Mouse (Mus musculus) hindbrain, postnatal 0 days (tissue): ENCODE measurements at regions not wholly inside any gene's neighbourhood (a gene's known extent, or its start where the extent isn't known, plus 50 kb on each side); places are given as distances from the start of the nearest gene placed in this dataset.

Experiments used
- ATAC-seq: fragments of 200-750 bp; cut with Nextera tagmentation; 2 replicates; pipeline ENCODE4 v1.8.0; 2017; ENCODE audit warnings: mild to moderate bottlenecking, moderate TSS enrichment, moderate library complexity
- DNase-seq: peaks from one replicate; pipeline ENCODE4 v3.0.0-alpha.2; 2015; ENCODE audit warnings: low spot score
- H3K27ac ChIP-seq: fragments of 300-500 bp; sonication (generic); 2 replicates; pipeline ENCODE4 v1.5.1; 2014; ENCODE audit warnings: mild to moderate bottlenecking
- H3K27me3 ChIP-seq: fragments of 300-500 bp; sonication (generic); 2 replicates; pipeline ENCODE4 v1.6.1; 2014; ENCODE audit warnings: low read length, mixed read lengths; ENCODE audit not compliant: insufficient read depth
- H3K36me3 ChIP-seq: fragments of 300-500 bp; sonication (generic); 2 replicates; pipeline ENCODE4 v1.6.1; 2014; ENCODE audit warnings: low read length, mixed read lengths; ENCODE audit not compliant: insufficient read depth
- H3K4me1 ChIP-seq: fragments of 300-500 bp; sonication (generic); 2 replicates; pipeline ENCODE4 v1.6.1; 2014; ENCODE audit warnings: antibody characterized with exemption, low read length, mixed read lengths; ENCODE audit not compliant: insufficient read depth
- H3K4me2 ChIP-seq: fragments of 300-500 bp; sonication (generic); 2 replicates; pipeline ENCODE4 v1.6.1; 2014; ENCODE audit warnings: low read depth, mild to moderate bottlenecking, low read length, moderate library complexity, mixed read lengths
- H3K4me3 ChIP-seq: fragments of 300-500 bp; sonication (generic); 2 replicates; pipeline ENCODE4 v1.5.1; 2014; ENCODE audit warnings: low read length
- H3K9ac ChIP-seq: fragments of 300-500 bp; sonication (generic); replicated peaks from 2 replicates; pipeline ENCODE4 v1.6.1; 2014; ENCODE audit warnings: mild to moderate bottlenecking, low read length, moderate library complexity, mixed read lengths
- H3K9me3 ChIP-seq: fragments of 300-500 bp; sonication (generic); 2 replicates; pipeline ENCODE4 v1.6.1; 2016; ENCODE audit warnings: low read length, mixed read lengths
- CTCF ChIP-seq: IDR thresholded peaks from 2 replicates; pipeline ENCODE4 v1.5.1; 2016; ENCODE audit warnings: antibody characterized with exemption, control low read depth, low read depth
- WGBS: fragments of 180-500 bp; shearing (Covaris S2); extraction: QIAGEN DNeasy Blood & Tissue Kit; methylation state at CpG from one replicate; pipeline ENCODE4 v1.1.7; 2014; 5-methylcytosine and 5-hydroxymethylcytosine counted together

GRCm38 (mm10) chrX:14592793-14593192 is 381.8 kb downstream of the H2al1n start:
- ATAC-seq = no peak
- whole genome bisulfite sequencing = 40% methylated on average over 1 of the region's 1 CpGs
- Histone ChIP-seq H3K4me1 (no peaks in the 10 kb centered on the region), H3K27me3 (no peaks in the 10 kb centered on the region), H3K4me3 (no peak overlapping the region), H3K9me3 (no peaks in the 10 kb centered on the region), H3K4me2 (no peak overlapping the region), H3K9ac (no peak overlapping the region), H3K36me3 (no peaks in the 10 kb centered on the region), H3K27ac (no peak overlapping the region)
- no peak for TF ChIP-seq CTCF
- DNase-seq = no peak

DNA sequence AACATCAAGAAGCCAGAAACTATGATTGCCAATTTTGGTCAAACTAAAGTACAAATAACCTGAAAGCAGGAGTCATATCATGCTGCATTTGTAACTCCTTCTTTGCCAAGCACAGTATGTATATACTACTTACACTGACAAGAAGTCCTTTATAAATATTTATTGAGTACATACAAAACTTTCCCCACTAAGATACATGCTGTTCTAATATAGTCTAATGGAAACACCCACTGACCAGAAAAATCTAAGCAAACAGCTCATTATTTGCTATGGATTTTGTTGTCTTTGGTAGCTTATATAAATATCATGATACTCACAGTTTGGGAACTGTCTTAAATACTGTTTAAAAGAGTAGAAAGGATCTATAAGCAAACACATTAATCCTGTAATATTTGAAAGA is 385.9 kb downstream of the H2al1n start:
- Histone ChIP-seq H3K9ac (no peak overlapping the region), H3K27me3 (no peaks in the 10 kb centered on the region), H3K36me3 (no peaks in the 10 kb centered on the region), H3K4me3 (no peak overlapping the region), H3K27ac (no peak overlapping the region), H3K9me3 (no peaks in the 10 kb centered on the region), H3K4me1 (no peaks in the 10 kb centered on the region), H3K4me2 (no peak overlapping the region)
- no peak for DNase-seq
- ATAC-seq = no peak
- no peak for TF ChIP-seq CTCF

DNA sequence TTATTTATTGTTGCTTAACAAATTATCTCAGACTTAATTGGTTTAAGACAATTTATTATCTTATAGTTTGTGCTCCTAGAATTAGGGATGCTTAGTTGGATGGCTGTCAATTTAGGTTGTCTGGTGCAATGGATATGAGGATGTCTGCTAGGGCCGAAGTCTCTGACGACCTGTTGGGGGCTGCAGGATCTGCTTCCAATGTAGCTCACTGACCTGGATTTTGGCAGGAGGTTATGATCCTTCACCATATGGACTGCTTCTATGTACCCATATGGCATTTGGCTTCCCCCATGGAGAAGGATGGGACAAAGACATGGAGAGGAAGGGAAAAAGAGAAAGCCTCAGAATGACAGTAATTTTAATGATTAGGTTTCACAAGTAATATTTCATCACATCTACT is 391.0 kb downstream of the H2al1n start:
- H3K9me3 ChIP-seq = no peaks in the 10 kb centered on the region
- no peaks in the 10 kb centered on the region for H3K27me3 ChIP-seq
- 63% methylated on average over 2 of the region's 2 CpGs for WGBS
- TF ChIP-seq CTCF = no peak
- H3K4me2 ChIP-seq = no peak overlapping the region
- no peak overlapping the region for H3K27ac ChIP-seq
- ATAC-seq = no peak
- no peak overlapping the region for H3K4me3 ChIP-seq
- no peak overlapping the region for H3K9ac ChIP-seq
- no peaks in the 10 kb centered on the region for H3K4me1 ChIP-seq
- DNase-seq = peak; percentile 14
- H3K36me3 ChIP-seq = no peaks in the 10 kb centered on the region

DNA sequence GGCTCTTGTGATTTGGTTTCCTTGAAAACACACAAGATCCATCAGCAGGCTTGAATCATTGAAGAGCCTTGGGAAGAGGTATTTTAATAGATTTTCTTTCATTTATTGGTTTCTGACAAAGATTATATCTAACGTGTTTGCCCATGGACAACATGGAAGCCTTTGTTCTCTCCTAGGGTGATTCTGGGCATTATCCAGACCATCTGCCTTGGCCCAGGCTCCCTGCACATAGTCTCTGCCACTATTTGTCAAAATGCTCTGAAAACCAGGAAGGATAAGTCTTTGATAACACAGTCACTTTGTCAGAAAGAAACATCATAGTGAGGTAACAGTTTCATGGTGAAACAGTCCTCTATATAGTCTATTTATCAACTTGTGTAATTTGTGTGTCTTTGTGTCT is 398.2 kb downstream of the H2al1n start:
- no peak overlapping the region for H3K4me2 ChIP-seq
- ATAC-seq (no peak), DNase-seq (no peak)
- no peaks in the 10 kb centered on the region for H3K36me3 ChIP-seq
- H3K27me3 ChIP-seq = no peaks in the 10 kb centered on the region
- H3K9ac ChIP-seq = no peak overlapping the region
- H3K9me3 ChIP-seq = no peaks in the 10 kb centered on the region
- WGBS = 69% methylated on average over 1 of the region's 1 CpGs
- no peaks in the 10 kb centered on the region for H3K4me1 ChIP-seq
- H3K4me3 ChIP-seq = no peak overlapping the region
- no peak for TF ChIP-seq CTCF
- H3K27ac ChIP-seq = no peak overlapping the region

DNA sequence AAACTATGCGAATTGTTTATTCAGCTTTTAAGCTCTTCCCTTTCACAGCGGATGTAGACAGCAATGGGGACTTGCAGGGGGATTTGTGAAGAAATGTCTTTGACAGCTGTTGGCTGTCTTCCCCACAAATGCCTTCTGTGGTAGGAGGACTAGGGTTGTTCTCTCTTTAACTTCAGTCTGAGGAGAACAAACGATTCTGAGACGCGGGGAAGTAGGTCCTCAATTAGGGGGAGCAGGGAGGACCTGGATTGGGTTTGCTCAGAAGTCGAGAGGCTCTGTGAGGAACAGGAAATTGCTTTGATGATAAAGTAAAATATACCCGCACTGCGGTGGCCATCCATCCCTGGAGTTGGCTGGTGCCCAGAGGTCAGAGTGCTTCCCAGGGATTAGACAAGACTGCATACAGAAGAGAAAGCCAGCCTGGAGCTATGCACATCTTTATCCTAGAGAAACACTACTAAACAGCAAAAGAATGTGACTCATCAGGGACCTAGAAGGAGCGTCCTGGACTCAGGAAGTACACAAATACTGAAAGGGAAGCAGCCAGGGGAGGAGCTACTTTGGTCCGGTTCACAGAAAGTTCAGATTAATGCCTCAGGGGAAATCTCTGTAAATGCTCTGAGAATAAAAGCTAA is 417.4 kb downstream of the H2al1n start:
- Histone ChIP-seq H3K9me3 (no peaks in the 10 kb centered on the region), H3K27me3 (no peaks in the 10 kb centered on the region), H3K4me2 (0 out of 2 replicates have a peak overlapping the region, but pooled peaks have one; percentile 2), H3K36me3 (no peaks in the 10 kb centered on the region), H3K4me3 (no peak overlapping the region), H3K4me1 (no peaks in the 10 kb centered on the region), H3K27ac (no peak overlapping the region; the same call in 1 of the 2 replicates), H3K9ac (no peak overlapping the region)
- 42% methylated on average over 10 of the region's 10 CpGs for WGBS
- no peak for TF ChIP-seq CTCF
- ATAC-seq (peak; percentile 29; the same call in 1 of the 2 replicates), DNase-seq (peak; percentile 23)

DNA sequence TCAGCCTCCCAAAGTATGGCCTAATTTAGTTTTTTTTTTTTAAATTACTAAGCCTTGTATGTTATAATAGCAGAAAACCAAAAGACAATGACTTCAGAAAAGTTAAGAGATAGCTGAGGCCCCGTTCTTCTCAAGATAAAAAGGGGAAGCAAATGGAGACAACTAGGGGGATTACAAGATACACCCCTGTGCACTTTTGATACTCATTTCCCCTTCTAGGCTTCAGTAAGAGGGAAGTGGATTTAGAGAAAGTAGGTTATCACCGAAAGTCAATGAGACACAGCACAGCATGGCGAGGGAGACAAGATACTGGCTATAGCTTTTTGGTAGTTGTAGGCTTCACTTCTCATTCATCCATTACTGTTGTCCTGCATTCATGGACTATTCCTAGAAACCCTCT is 428.4 kb downstream of the H2al1n start:
- Histone ChIP-seq H3K9ac (no peak overlapping the region), H3K4me1 (no peaks in the 10 kb centered on the region), H3K4me2 (no peak overlapping the region), H3K36me3 (no peaks in the 10 kb centered on the region), H3K4me3 (no peak overlapping the region), H3K27me3 (no peaks in the 10 kb centered on the region), H3K27ac (no peak overlapping the region), H3K9me3 (no peaks in the 10 kb centered on the region)
- WGBS = 93% methylated on average over 3 of the region's 3 CpGs
- no peak for ATAC-seq
- no peak for TF ChIP-seq CTCF
- DNase-seq = no peak

- ATAC-seq (peak; percentile 68), DNase-seq (peak; percentile 47)
- Histone ChIP-seq H3K36me3 (no peaks in the 10 kb centered on the region), H3K9me3 (no peaks in the 10 kb centered on the region), H3K27me3 (no peaks in the 10 kb centered on the region), H3K9ac (no peak overlapping the region), H3K27ac (no peak overlapping the region), H3K4me1 (no peaks in the 10 kb centered on the region), H3K4me3 (no peak overlapping the region), H3K4me2 (no peak overlapping the region)
- no peak for TF ChIP-seq CTCF
- 46% methylated on average over 3 of the region's 3 CpGs for WGBS
Observed at GRCm38 (mm10) chrX:14664852-14665251, 453.9 kb downstream of the H2al1n start.
